Mouse (Mus musculus): Measurements from ENCODE around the gene Smpd4.

DNA sequence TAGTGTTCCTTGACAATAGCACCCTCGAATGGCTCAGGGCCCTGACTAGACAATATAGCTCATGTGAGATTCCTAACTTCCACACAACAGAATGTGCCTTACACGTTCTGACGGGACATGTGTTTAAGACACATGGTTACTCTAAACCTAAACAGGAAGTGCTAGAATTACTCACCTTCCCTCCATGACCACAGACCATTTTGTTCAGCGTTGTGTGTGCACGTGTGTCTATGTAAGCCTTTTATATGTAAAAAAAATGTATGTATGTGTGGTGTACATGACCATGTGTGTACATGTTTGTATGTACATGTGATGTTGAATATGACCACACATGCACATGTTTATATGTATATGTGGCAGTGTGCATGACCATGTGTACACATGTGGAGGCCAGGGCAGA lies 2.9 kb upstream of the Smpd4 start:
- no peak for TF ChIP-seq MXI1 (IDR thresholded peaks at IDR 0.05; ENCODE audit: low read depth, low read length)
- no peak for TF ChIP-seq ZNF384 (IDR thresholded peaks at IDR 0.05; ENCODE audit: low read depth, low read length)
- no peak for TF ChIP-seq POLR2A (IDR thresholded peaks at IDR 0.05; ENCODE audit: low read depth, low read length)
- no peak for TF ChIP-seq SMC3 (IDR thresholded peaks at IDR 0.05; ENCODE audit: low read depth, low read length)
- no peak for TF ChIP-seq CHD2 (IDR thresholded peaks at IDR 0.05; ENCODE audit: low read length)
- TF ChIP-seq E2F4 (IDR thresholded peaks at IDR 0.05; ENCODE audit: insufficient replicate concordance, low read depth, low read length) = no peak
- no peak for TF ChIP-seq HCFC1 (IDR thresholded peaks at IDR 0.05; ENCODE audit: low read depth, low read length)
- no peak for TF ChIP-seq GABPA (IDR thresholded peaks at IDR 0.05; ENCODE audit: insufficient replicate concordance, low read depth, low read length)

Measured in CH12.LX (cell line).